Mouse (Mus musculus): ENCODE measurements around the gene Igf2bp2.

DNA sequence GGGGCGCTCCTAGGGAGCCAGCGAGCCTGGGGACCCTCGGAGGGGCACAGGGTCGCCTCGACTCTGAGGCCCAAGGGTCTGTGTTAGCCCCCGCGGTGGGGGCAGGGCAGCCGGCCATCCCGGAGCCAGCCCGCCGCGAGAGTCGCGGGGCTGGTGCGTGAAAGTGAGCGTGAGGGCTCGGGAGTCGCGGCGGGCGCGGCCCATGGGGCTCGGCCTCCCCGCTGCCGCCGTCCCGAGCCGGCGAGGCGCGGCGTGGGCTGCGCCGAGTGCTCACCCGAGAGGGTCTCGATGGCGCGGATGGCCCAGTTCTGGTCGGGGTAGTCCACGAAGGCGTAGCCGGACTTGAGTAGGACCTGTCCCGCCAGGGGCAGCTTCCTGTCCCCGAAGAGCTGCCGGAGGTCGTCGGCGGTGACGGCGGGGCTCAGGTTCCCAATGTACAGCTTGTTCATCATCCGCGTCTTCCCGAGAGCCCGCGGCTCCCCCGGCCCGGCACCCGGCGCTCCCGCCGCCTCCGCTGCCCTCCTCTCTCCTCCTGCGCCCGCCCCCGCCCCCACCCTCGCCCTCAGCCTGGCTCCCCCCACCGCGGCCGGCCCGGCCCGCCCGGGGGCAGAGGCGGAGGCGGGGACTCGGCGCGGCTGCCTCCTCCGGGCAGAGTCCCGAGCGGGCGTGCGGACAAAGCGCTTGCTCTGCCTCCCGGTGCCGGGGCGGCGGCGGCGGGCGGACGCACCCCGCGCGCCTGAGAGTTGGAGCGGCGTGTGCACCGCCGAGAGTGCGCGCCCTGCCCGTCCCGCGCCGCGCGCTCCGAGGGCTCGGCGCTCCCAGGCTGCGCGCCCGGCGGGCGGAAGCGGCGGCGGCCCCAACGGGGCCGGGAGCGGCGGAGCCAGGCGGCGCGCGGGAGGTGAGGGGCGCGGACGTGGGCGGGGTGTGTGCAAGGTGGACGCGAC, at the start of gene Igf2bp2:
- TF ChIP-seq POLR2A (IDR thresholded peaks at IDR 0.05; ENCODE audit: insufficient read depth, low read depth, low read length) = no peak
- TF ChIP-seq CTCF (IDR thresholded peaks at IDR 0.05; ENCODE audit: insufficient read depth, low read depth, low read length) = no peak

All from olfactory bulb, adult 2 months (tissue).